8 mouse cellular contexts compared by ENCODE assay signal in genomic region chr8:107435962-107436831, GRCm38 (mm10). TPM values are rescaled to one million over a fixed set of nuclear protein-coding genes. Genes with fewer than 3 reads are reported as not detected.
DNase-seq lines count a peak whose midpoint lies in the region; TF ChIP-seq lines count a peak whose summit lies in the region.

Gene Wwp2, plus strand, starts transcription at chr8:107436365.

- H3K36me3 ChIP-seq in macrophage (ENCODE audit: inconsistent target): no peaks in the 10 kb centered on the region

- H3K27ac ChIP-seq in cortical plate, adult 2 months (ENCODE audit: insufficient read depth, low read length): no peak within 1 kb of the TSS
- H3K27ac ChIP-seq in left cerebral cortex, adult 2 months: peak within 1 kb of the TSS; percentile 87
- H3K27ac ChIP-seq in macrophage: peak within 1 kb of the TSS; percentile 83

- WGBS in macrophage (ENCODE audit: missing documents): under 1% methylated on average over 50 of the region's 81 CpGs

- TF ChIP-seq CTCF in cortical plate, adult 2 months (IDR thresholded peaks at IDR 0.05; ENCODE audit: extremely low read depth, insufficient read depth, low read length): no peak
- TF ChIP-seq CTCF in left cerebral cortex, adult 2 months (IDR thresholded peaks at IDR 0.05): no peak

- H3K4me1 ChIP-seq in cortical plate, adult 2 months (ENCODE audit: control insufficient read depth, insufficient read depth, low read length): peaks cover 2% of the 10 kb centered on the region

- peak; percentile 76 for DNase-seq in WW6 (ENCODE audit: low read depth, low spot score)
- DNase-seq in gastrocnemius, postnatal 10 days: peak; percentile 78
- DNase-seq in hindlimb bud, embryonic 11.5 days (ENCODE audit: extremely low spot score, low read depth, low spot score): peak; percentile 18
- peak; percentile 78 to 80 for DNase-seq in left cerebral cortex, adult 2 months (ENCODE audit: extremely low spot score in 1 of 2, low spot score in 2 of 2)
- DNase-seq in retina, postnatal 7 days (ENCODE audit: low read depth, low spot score): peak; percentile 53
- peak; percentile 34 for DNase-seq in urinary bladder, postnatal 10 days (ENCODE audit: low spot score)

- H3K79me2 ChIP-seq in macrophage (ENCODE audit: inconsistent target): peaks cover 47% of the 10 kb centered on the region

- TF ChIP-seq POLR2A in cortical plate, adult 2 months (IDR thresholded peaks at IDR 0.05; ENCODE audit: extremely low read depth, insufficient read depth, low read length): peak; percentile 43; the same call in 1 of the 2 replicates

- peak within 1 kb of the TSS; percentile 87 for H3K4me3 ChIP-seq in cortical plate, adult 2 months (ENCODE audit: insufficient read depth, low read length)
- H3K4me3 ChIP-seq in left cerebral cortex, adult 2 months: peak within 1 kb of the TSS; percentile 94
- H3K4me3 ChIP-seq in macrophage (ENCODE audit: inconsistent target): peak within 1 kb of the TSS; percentile 91

- intact Hi-C loops in left cerebral cortex, adult 2 months (cut with DNase I): no loop called here

RNA-seq across cellular contexts. Expression of gene Wwp2, which starts in this region (rescaled TPM):
- 24.0 and 24.2 TPM in 2 replicates for polyA plus RNA-seq in cortical plate, adult 2 months (2012; rRNA removed)
- 10 to 100 TPM; 15.2 to 23.4 TPM for total RNA-seq in gastrocnemius, postnatal 10 days (2021)
- total RNA-seq in left cerebral cortex, adult 2 months (2021): 10 to 100 TPM; 34.4 to 39.3 TPM
- 100 to 1,000 TPM; 114 to 278 (median 213) TPM for total RNA-seq in macrophage (2018; cell fraction: chromatin; rRNA removed)
- total RNA-seq in macrophage (2018; cell fraction: cytosol; rRNA removed): 10 to 100 TPM; 44.0 to 67.1 (median 51.9) TPM
- total RNA-seq in macrophage (2018; cell fraction: nucleus; rRNA removed): 100 to 1,000 TPM in 18 of 26 experiments, 10 to 100 TPM in 8; 71.4 to 171 (median 119) TPM
- polyA plus RNA-seq in macrophage (2018): 47.9 to 57.3 TPM (median 51.4 TPM) in 3 replicates

Comparison
In these comparisons a context has a peak if more than half of its experiments do, and no peak if none do; other contexts are left out.
1. DNase-seq: peak in every context shown above with its lines; median percentile 79 in left cerebral cortex, adult 2 months; 78 in gastrocnemius, postnatal 10 days; 76 in WW6; 53 in retina, postnatal 7 days; 34 in urinary bladder, postnatal 10 days; 18 in hindlimb bud, embryonic 11.5 days.